Comparison of ENCODE assay signal across 8 mouse cellular contexts in the genomic region with DNA sequence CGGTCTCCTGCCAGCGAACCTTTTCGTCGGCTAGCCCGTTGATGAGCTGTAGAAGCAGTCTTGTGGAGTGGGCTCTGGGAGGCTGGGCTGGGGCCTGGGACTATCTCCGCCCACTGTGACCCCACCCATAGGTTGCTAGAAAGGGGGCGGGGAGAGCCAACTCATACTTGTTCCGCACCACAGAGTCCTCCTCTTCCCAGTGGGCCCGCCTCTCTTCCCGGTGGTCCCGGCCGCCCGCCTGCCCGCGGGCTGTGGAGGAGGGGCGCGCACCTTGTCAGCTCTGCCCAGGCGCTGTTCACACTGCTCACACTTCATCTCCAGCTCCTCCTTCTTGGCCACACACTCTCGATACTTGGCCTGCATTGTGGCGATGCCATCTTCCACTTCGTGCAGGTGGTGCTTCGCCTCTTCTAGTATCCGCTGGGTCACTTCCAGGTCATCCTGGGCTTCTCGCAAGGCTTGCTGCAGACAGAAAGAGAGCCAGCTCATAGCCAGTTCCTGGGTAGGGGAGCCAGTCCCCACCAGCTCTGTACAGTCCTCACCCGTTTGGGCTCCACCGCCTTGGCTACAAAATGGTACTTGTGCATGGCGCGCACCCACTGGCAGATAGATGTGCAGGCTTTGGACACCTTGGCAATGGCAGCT. TPM values are rescaled to one million over a fixed set of nuclear protein-coding genes. Genes with fewer than 3 reads are reported as not detected.
DNase-seq lines count a peak whose midpoint lies in the region; ATAC-seq and TF ChIP-seq lines count a peak whose summit lies in the region.

No protein-coding gene starts in this region.

- H3K9me3 ChIP-seq in forebrain, embryonic 15.5 days = no peaks in the 10 kb centered on the region
- H3K9me3 ChIP-seq in liver, embryonic 13.5 days (replicated peaks) = no peaks in the 10 kb centered on the region
- H3K9me3 ChIP-seq in neural tube, embryonic 12.5 days = no peaks in the 10 kb centered on the region

- 42% methylated on average over 28 of the region's 28 CpGs for WGBS in thymus, adult 2 months
- WGBS in forebrain, embryonic 15.5 days = 13% methylated on average over 28 of the region's 28 CpGs
- WGBS in liver, embryonic 13.5 days (ENCODE audit: insufficient replicate concordance) = 19% methylated on average over 28 of the region's 28 CpGs
- WGBS in neural tube, embryonic 12.5 days = 19% methylated on average over 28 of the region's 28 CpGs

- H3K36me3 ChIP-seq in thymus, adult 2 months (ENCODE audit: control insufficient read depth, insufficient read depth, low read length) = no peaks in the 10 kb centered on the region
- H3K36me3 ChIP-seq in forebrain, embryonic 15.5 days = no peaks in the 10 kb centered on the region
- H3K36me3 ChIP-seq in liver, embryonic 13.5 days = no peaks in the 10 kb centered on the region
- no peaks in the 10 kb centered on the region for H3K36me3 ChIP-seq in neural tube, embryonic 12.5 days

- H3K4me3 ChIP-seq in thymus, adult 2 months (ENCODE audit: control insufficient read depth, insufficient read depth, low read length) = no peak overlapping the region
- peak overlapping the region; percentile 26 for H3K4me3 ChIP-seq in forebrain, embryonic 15.5 days
- H3K4me3 ChIP-seq in liver, embryonic 13.5 days (replicated peaks) = peak overlapping the region; percentile 43
- H3K4me3 ChIP-seq in neural tube, embryonic 12.5 days = peak overlapping the region; percentile 24

- peak; percentile 61 for ATAC-seq in forebrain, embryonic 15.5 days (replicated peaks)
- ATAC-seq in liver, embryonic 13.5 days (ENCODE audit: low read depth) = peak; percentile 66
- peak; percentile 64 for ATAC-seq in neural tube, embryonic 12.5 days (ENCODE audit: low FRiP score, low read depth)

- no peaks in the 10 kb centered on the region for H3K27me3 ChIP-seq in thymus, adult 2 months (ENCODE audit: control insufficient read depth, insufficient read depth, low read length)
- H3K27me3 ChIP-seq in forebrain, embryonic 15.5 days = no peaks in the 10 kb centered on the region
- H3K27me3 ChIP-seq in liver, embryonic 13.5 days = peaks cover 21% of the 10 kb centered on the region
- H3K27me3 ChIP-seq in neural tube, embryonic 12.5 days (replicated peaks) = 0 out of 2 replicates have a peak, but pooled peaks cover 3% of the 10 kb centered on the region

- TF ChIP-seq POLR2A in thymus, adult 2 months (IDR thresholded peaks at IDR 0.05; ENCODE audit: control insufficient read depth, extremely low read depth, insufficient read depth, low read length, poor library complexity) = no peak

- TF ChIP-seq CTCF in thymus, adult 2 months (IDR thresholded peaks at IDR 0.05; ENCODE audit: borderline replicate concordance, control insufficient read depth, extremely low read depth, insufficient read depth, low read length, poor library complexity) = no peak

- peak overlapping the region; percentile 30; the same call in 1 of the 2 replicates for H3K9ac ChIP-seq in forebrain, embryonic 15.5 days (replicated peaks)
- H3K9ac ChIP-seq in liver, embryonic 13.5 days = peak overlapping the region; percentile 39
- 0 out of 2 replicates have a peak overlapping the region, but pooled peaks have one; percentile 22 for H3K9ac ChIP-seq in neural tube, embryonic 12.5 days

- H3K4me2 ChIP-seq in forebrain, embryonic 15.5 days (replicated peaks) = peak overlapping the region; percentile 42
- H3K4me2 ChIP-seq in liver, embryonic 13.5 days = peak overlapping the region; percentile 62
- H3K4me2 ChIP-seq in neural tube, embryonic 12.5 days (replicated peaks) = peak overlapping the region; percentile 59

- H3K27ac ChIP-seq in thymus, adult 2 months (ENCODE audit: control insufficient read depth, insufficient read depth, low read length) = no peak overlapping the region
- peak overlapping the region; percentile 71 for H3K27ac ChIP-seq in forebrain, embryonic 15.5 days (replicated peaks)
- H3K27ac ChIP-seq in liver, embryonic 13.5 days = no peak overlapping the region
- H3K27ac ChIP-seq in neural tube, embryonic 12.5 days = no peak overlapping the region

- DNase-seq in thymus, adult 2 months = peak; percentile 5
- no peak for DNase-seq in thymus, adult 18-20 months
- DNase-seq in kidney, postnatal 14 days = peak; percentile 65
- peak; percentile 36 for DNase-seq in liver, embryonic 13.5 days
- peak; percentile 70 to 81 for DNase-seq in urinary bladder, postnatal 4 days (ENCODE audit: low spot score in 2 of 2)
- no peak for DNase-seq in adrenal gland, postnatal 4 days (ENCODE audit: low spot score in 2 of 2)

- peaks cover 5% of the 10 kb centered on the region; the same call in 1 of the 2 replicates for H3K4me1 ChIP-seq in thymus, adult 2 months (replicated peaks; ENCODE audit: control insufficient read depth, insufficient read depth, low read length)
- peaks cover 24% of the 10 kb centered on the region for H3K4me1 ChIP-seq in forebrain, embryonic 15.5 days
- peaks cover 13% of the 10 kb centered on the region for H3K4me1 ChIP-seq in liver, embryonic 13.5 days (replicated peaks)
- H3K4me1 ChIP-seq in neural tube, embryonic 12.5 days = peaks cover 25% of the 10 kb centered on the region

RNA-seq across cellular contexts. Expression of a gene that starts 18.3 kb away (rescaled TPM):
- 106 and 111 TPM in 2 replicates for polyA plus RNA-seq in thymus, adult 2 months (2012; rRNA removed)
- polyA plus RNA-seq in forebrain, embryonic 15.5 days (2015; fragmentation: Nextera tagmentation; extraction: Ambion mirVana) = 132 and 136 TPM in 2 replicates
- 39.5 and 44.2 TPM in 2 replicates for polyA plus RNA-seq in liver, embryonic 13.5 days (2015; fragmentation: Nextera tagmentation; extraction: Ambion mirVana)
- polyA plus RNA-seq in neural tube, embryonic 12.5 days (2016; fragmentation: Nextera tagmentation; extraction: Ambion mirVana) = 108 and 121 TPM in 2 replicates
- total RNA-seq in adrenal gland, postnatal 4 days (2021) = 10 to 100 TPM; 82.9 to 83.7 TPM

RNA-seq across cellular contexts. Expression of a gene that starts 18.5 kb away (rescaled TPM):
- 7.4 and 8.0 TPM in 2 replicates for polyA plus RNA-seq in thymus, adult 2 months (2012; rRNA removed)
- 11.9 and 13.1 TPM in 2 replicates for polyA plus RNA-seq in forebrain, embryonic 15.5 days (2015; fragmentation: Nextera tagmentation; extraction: Ambion mirVana)
- polyA plus RNA-seq in liver, embryonic 13.5 days (2015; fragmentation: Nextera tagmentation; extraction: Ambion mirVana) = 8.4 and 8.6 TPM in 2 replicates
- 12.4 and 13.9 TPM in 2 replicates for polyA plus RNA-seq in neural tube, embryonic 12.5 days (2016; fragmentation: Nextera tagmentation; extraction: Ambion mirVana)
- total RNA-seq in adrenal gland, postnatal 4 days (2021) = 10 to 100 TPM; 12.4 to 12.6 TPM

RNA-seq across cellular contexts. Expression of a gene that starts 51.9 kb away (rescaled TPM):
- 1.9 and 2.4 TPM in 2 replicates for polyA plus RNA-seq in thymus, adult 2 months (2012; rRNA removed)
- polyA plus RNA-seq in forebrain, embryonic 15.5 days (2015; fragmentation: Nextera tagmentation; extraction: Ambion mirVana) = 0.53 and 0.61 TPM in 2 replicates
- polyA plus RNA-seq in liver, embryonic 13.5 days (2015; fragmentation: Nextera tagmentation; extraction: Ambion mirVana) = 0.02 and 0.05 TPM in 2 replicates
- 1.6 and 1.9 TPM in 2 replicates for polyA plus RNA-seq in neural tube, embryonic 12.5 days (2016; fragmentation: Nextera tagmentation; extraction: Ambion mirVana)
- 10 to 100 TPM; 12.6 to 20.0 TPM for total RNA-seq in adrenal gland, postnatal 4 days (2021)

RNA-seq across cellular contexts. Expression of a gene that starts 52.8 kb away (rescaled TPM):
- polyA plus RNA-seq in thymus, adult 2 months (2012; rRNA removed) = 569 and 585 TPM in 2 replicates
- polyA plus RNA-seq in forebrain, embryonic 15.5 days (2015; fragmentation: Nextera tagmentation; extraction: Ambion mirVana) = 339 and 356 TPM in 2 replicates
- polyA plus RNA-seq in liver, embryonic 13.5 days (2015; fragmentation: Nextera tagmentation; extraction: Ambion mirVana) = 77.9 and 84.9 TPM in 2 replicates
- 419 and 436 TPM in 2 replicates for polyA plus RNA-seq in neural tube, embryonic 12.5 days (2016; fragmentation: Nextera tagmentation; extraction: Ambion mirVana)
- total RNA-seq in adrenal gland, postnatal 4 days (2021) = 100 to 1,000 TPM; 496 to 522 TPM

RNA-seq across cellular contexts. Expression of a gene that starts 54.1 kb away (rescaled TPM):
- polyA plus RNA-seq in thymus, adult 2 months (2012; rRNA removed) = 0.39 and 0.54 TPM in 2 replicates
- 3.2 and 3.9 TPM in 2 replicates for polyA plus RNA-seq in forebrain, embryonic 15.5 days (2015; fragmentation: Nextera tagmentation; extraction: Ambion mirVana)
- 0.15 and 0.28 TPM in 2 replicates for polyA plus RNA-seq in liver, embryonic 13.5 days (2015; fragmentation: Nextera tagmentation; extraction: Ambion mirVana)
- 4.7 and 5.1 TPM in 2 replicates for polyA plus RNA-seq in neural tube, embryonic 12.5 days (2016; fragmentation: Nextera tagmentation; extraction: Ambion mirVana)
- 1 to 10 TPM; 2.4 to 3.2 TPM for total RNA-seq in adrenal gland, postnatal 4 days (2021)

Comparison
In these comparisons a context has a peak if more than half of its experiments do, and no peak if none do; other contexts are left out.
1. DNase-seq: peak in thymus, adult 2 months (single experiment), kidney, postnatal 14 days (single experiment), liver, embryonic 13.5 days (single experiment) and urinary bladder, postnatal 4 days (2 of 2); none in thymus, adult 18-20 months (0 of 2) and adrenal gland, postnatal 4 days (0 of 2).
2. Peak in every context shown above with its lines, with median percentiles within 50 percentile points of each other: ATAC-seq, H3K4me2 ChIP-seq and H3K9ac ChIP-seq.